Mouse (Mus musculus) liver, postnatal 0 days (tissue): Measurements from ENCODE around the gene Psmb1. TPM values are rescaled to one million over a fixed set of nuclear protein-coding genes. Genes with fewer than 3 reads are reported as not detected.

Experiments used
- ATAC-seq: fragments of 200-750 bp; cut with Nextera tagmentation; 2 replicates; pipeline ENCODE4 v1.8.0; 2017; ENCODE audit warnings: mild to moderate bottlenecking, moderate library complexity
- DNase-seq: peaks from one replicate; pipeline ENCODE4 v3.0.0-alpha.2; 2016
- H3K27ac ChIP-seq: fragments of 300-500 bp; sonication (generic); 2 replicates; pipeline ENCODE4 v1.5.1; 2014; ENCODE audit warnings: antibody characterized with exemption, moderate library complexity, mild to moderate bottlenecking, low read depth
- H3K27me3 ChIP-seq: fragments of 300-500 bp; sonication (generic); 2 replicates; pipeline ENCODE4 v1.6.1; 2014; ENCODE audit warnings: low read length, control low read depth, mixed read lengths; ENCODE audit not compliant: insufficient read depth
- H3K36me3 ChIP-seq: fragments of 300-500 bp; sonication (generic); replicated peaks from 2 replicates; pipeline ENCODE4 v1.6.1; 2014; ENCODE audit warnings: mild to moderate bottlenecking, control low read depth, low read length, moderate library complexity, mixed read lengths; ENCODE audit not compliant: insufficient read depth
- H3K4me1 ChIP-seq: fragments of 300-500 bp; sonication (generic); 2 replicates; pipeline ENCODE4 v1.6.1; 2014; ENCODE audit warnings: antibody characterized with exemption, mild to moderate bottlenecking, control low read depth; ENCODE audit not compliant: insufficient read depth
- H3K4me2 ChIP-seq: fragments of 300-500 bp; sonication (generic); 2 replicates; pipeline ENCODE4 v1.6.1; 2014; ENCODE audit warnings: low read depth, mild to moderate bottlenecking, low read length, moderate library complexity, mixed read lengths
- H3K4me3 ChIP-seq: fragments of 300-500 bp; sonication (generic); 2 replicates; pipeline ENCODE4 v1.5.1; 2014; ENCODE audit warnings: low read depth, low read length
- H3K9ac ChIP-seq: fragments of 300-500 bp; sonication (generic); replicated peaks from 2 replicates; pipeline ENCODE4 v1.6.1; 2014; ENCODE audit warnings: mild to moderate bottlenecking, moderate library complexity
- H3K9me3 ChIP-seq: fragments of 300-500 bp; sonication (generic); 2 replicates; pipeline ENCODE4 v1.6.1; 2016; ENCODE audit warnings: mild to moderate bottlenecking, control low read depth, low read length, mixed read lengths
- CTCF ChIP-seq: sonication (generic); IDR thresholded peaks from 2 replicates; pipeline ENCODE4 v1.5.1; 2016; ENCODE audit warnings: antibody characterized with exemption, low read depth
- EP300 ChIP-seq: IDR thresholded peaks from 2 replicates; pipeline ENCODE4 v1.6.1; 2016; ENCODE audit warnings: antibody characterized with exemption, low read depth, mild to moderate bottlenecking
- WGBS: fragments of 180-500 bp; shearing (Covaris S2); extraction: QIAGEN DNeasy Blood & Tissue Kit; methylation state at CpG from one replicate; pipeline ENCODE4 v1.1.7; 2014; ENCODE audit not compliant: insufficient replicate concordance; 5-methylcytosine and 5-hydroxymethylcytosine counted together
- polyA plus RNA-seq: library from polyadenylated mRNA; unstranded; fragments of >200 nt; fragmentation: Nextera tagmentation; extraction: Ambion mirVana; gene quantifications from 2 replicates; pipeline ENCODE4 v1.2.1, GENCODE M21; 2015

The Psmb1 gene
- polyA plus RNA-seq, 1 experiment from 2014 or later: 134 TPM

- Histone ChIP-seq H3K36me3 (peaks cover 49% of the 10 kb centered on the region), H3K9ac (no peak overlapping the region), H3K4me1 (peaks cover 7% of the 10 kb centered on the region), H3K27me3 (no peaks in the 10 kb centered on the region), H3K9me3 (0 out of 2 replicates have a peak, but pooled peaks cover 3% of the 10 kb centered on the region), H3K27ac (no peak overlapping the region), H3K4me2 (no peak overlapping the region), H3K4me3 (no peak overlapping the region)
- ATAC-seq (no peak), DNase-seq (no peak)
- 77% methylated on average over 3 of the region's 3 CpGs for WGBS
- TF ChIP-seq EP300 (no peak), CTCF (no peak)
These were observed 73.6 kb downstream of the Psmb1 start for GRCm38 (mm10) chr17:15425931-15426330.

Other genes with a start within 250 kb of the Psmb1 start
- gene Dll1, start 122.9 kb downstream of the Psmb1 start, polyA plus RNA-seq: 1.9 and 2.6 TPM in 2 replicates
- gene Fam120b, start 103.5 kb downstream of the Psmb1 start, polyA plus RNA-seq: 5.0 and 5.2 TPM in 2 replicates
- 12.2 and 12.3 TPM in 2 replicates for gene Tbp, start 137 bp upstream of the Psmb1 start, polyA plus RNA-seq
- 25.4 and 28.5 TPM in 2 replicates for gene Pdcd2, start 27.6 kb upstream of the Psmb1 start, polyA plus RNA-seq
- 1.2 and 1.4 TPM in 2 replicates for gene Prdm9, start 64.6 kb upstream of the Psmb1 start, polyA plus RNA-seq
- gene Chd1, start 205.2 kb upstream of the Psmb1 start, polyA plus RNA-seq: 10.7 and 12.5 TPM in 2 replicates